Mouse (Mus musculus): ENCODE data around the gene Wrap73.

Wrap73 gene

DNA sequence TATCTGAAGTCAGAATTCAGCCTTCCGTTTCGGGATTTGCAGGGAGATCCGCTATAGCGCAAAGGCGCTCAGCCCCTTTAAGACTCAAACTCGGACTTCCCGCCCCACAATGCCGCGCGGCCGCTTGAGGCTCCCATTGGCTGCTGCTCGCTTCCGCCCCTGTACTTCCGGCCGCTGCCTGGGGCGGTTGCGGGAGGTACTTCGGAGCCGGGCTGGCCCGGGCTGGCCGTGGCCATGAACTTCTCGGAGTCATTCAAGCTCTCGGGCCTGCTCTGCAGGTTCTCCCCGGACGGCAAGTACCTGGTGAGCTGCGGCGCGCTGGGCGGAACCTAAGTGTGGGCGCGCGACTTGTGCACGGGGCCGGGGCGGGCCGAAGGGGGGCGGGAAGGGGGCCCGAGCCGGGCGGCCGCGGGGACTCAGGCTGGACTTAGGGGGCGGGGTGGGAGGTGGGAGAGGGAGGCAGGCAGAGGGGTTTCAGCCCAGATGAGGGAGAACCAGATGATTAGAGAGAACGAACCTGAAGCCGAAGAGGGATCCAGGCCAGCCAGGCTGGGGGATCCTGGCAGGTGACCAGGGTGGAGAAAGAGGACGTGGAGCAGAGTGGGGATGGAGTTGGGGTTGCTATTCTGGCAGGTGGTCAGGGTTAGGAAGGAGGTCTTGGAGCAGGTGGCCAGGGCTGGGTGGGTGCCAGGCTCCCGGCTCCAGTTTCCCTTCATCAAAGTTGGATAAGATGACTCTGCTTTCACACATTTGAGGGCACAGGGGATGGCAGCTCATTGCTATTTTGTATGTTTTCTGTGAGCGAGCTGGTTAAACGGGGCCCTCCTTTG lies at the start of gene Wrap73:
Gene Wrap73 (plus strand): TSS at position 162 of the 830 bp plus-strand sequence.
- peak; percentile 95 to 97 for DNase-seq

GRCm38 (mm10) chr4:154093210-154093609 lies 49.0 kb upstream of the Wrap73 start:
- peak; percentile 73 to 81 for DNase-seq

- DNase-seq: peak; percentile 56 to 57
These were observed 46.1 kb upstream of the Wrap73 start for GRCm38 (mm10) chr4:154096111-154096510.

DNA sequence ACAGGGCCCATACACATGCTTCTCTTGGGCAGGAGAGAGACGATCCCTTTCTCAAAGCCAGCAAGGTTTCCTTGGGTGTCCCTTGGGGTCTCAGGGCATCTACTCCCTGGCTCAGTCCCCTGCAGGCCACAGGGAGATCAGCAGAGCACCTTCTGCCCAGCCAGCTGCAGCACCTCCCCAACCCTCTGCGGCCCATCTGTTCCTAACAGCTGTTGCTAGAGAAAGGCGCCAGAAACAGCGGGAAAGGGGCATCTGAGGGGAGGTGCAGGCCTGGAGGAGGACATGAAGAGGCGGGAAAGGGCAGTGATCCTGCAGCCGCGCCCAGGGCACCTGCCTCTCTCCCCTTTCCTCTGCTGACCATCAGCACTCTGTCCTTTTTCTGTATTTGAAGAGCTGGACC lies 42.8 kb upstream of the Wrap73 start:
- DNase-seq: peak; percentile 78 to 87

DNA sequence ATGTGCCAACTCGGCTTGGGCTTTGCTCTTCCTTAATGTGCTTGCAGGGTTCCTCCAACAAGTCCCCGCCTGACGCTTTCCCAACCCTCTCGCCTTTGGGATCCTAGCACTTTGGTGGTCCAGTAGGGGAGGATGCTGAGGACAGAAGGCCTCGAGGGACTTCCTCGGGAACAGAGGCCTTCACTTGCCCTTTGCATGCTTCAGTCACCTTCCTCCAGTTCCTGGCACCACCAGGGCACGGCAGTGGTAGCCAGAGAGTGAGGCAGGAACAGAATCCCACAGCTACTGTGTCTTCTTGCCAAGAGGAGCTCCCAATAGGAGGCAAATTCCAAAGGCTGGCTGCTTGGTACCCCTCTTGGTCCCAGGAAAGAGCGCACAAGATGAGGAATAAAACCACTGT lies 38.8 kb upstream of the Wrap73 start:
- DNase-seq: peak; percentile 60 to 67

- no peak for DNase-seq
These were observed 38.3 kb upstream of the Wrap73 start for GRCm38 (mm10) chr4:154103912-154104311.

DNA sequence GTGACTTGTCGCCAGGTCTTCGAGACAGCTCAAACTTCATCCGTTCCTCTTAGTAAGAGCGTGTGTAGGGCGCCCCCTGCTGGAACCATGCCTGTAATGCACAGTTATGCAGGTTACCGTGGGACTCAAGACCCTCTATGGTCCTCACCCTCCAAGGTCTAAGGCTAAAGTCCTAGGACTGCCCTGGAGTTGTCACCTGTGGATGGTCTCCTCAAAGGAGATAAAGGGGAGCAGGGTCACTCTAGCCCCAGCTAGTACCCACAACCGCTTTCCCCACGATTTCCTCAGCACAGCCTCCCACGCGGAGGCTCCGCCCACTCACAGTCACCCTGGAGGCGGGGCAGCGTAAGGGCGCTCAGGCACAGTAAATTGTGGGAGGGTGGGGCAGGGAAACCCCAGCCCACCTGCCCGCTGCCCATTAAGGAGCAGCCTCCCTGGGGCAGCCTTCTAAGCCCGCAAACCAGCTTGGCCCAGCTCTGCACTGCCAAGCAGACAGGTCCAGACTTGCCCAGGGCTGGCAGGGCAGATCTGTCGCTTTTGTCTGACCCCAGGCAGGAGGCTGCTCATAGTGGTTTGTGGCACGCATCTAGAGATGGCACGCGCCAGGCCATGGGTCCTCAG lies 36.7 kb upstream of the Wrap73 start:
- DNase-seq: peak; percentile 88 to 92

GRCm38 (mm10) chr4:154106497-154107061 lies 35.6 kb upstream of the Wrap73 start:
- no peak for DNase-seq

- peak; percentile 95 to 97 for DNase-seq
These were observed 32.8 kb upstream of the Wrap73 start for GRCm38 (mm10) chr4:154109216-154109849.

GRCm38 (mm10) chr4:154109850-154110243 lies 32.3 kb upstream of the Wrap73 start:
- DNase-seq: no peak

GRCm38 (mm10) chr4:154116421-154116820 lies 25.8 kb upstream of the Wrap73 start:
- DNase-seq: peak; percentile 59 to 67

- DNase-seq: peak; percentile 85 to 86
These were observed 23.4 kb upstream of the Wrap73 start for GRCm38 (mm10) chr4:154118782-154119181.

- peak; percentile 66 to 67 for DNase-seq
These were observed 23.0 kb upstream of the Wrap73 start for GRCm38 (mm10) chr4:154119208-154119607.

GRCm38 (mm10) chr4:154121800-154122199 lies 20.4 kb upstream of the Wrap73 start:
- no peak for DNase-seq

DNA sequence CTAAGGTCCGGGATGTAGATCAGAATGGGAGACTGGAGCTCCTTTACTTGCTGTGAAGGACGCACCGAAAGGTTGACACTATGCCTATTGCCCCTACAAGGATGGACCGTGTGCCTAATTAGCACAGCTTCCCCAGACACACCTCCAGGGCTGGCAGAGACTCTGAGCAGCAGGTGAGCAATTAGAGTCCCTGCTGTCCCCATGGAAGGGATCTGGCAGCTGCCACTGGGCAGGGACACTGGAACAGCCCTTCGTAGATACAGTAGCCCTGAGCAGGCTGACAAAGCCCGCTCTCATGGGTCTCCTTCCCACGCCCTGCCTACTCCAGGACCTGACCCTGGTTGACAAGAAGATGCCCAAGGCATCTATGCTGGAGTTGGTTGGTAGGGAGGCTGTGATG lies 19.8 kb upstream of the Wrap73 start:
- peak; percentile 55 to 64 for DNase-seq

GRCm38 (mm10) chr4:154123553-154123952 lies 18.6 kb upstream of the Wrap73 start:
- DNase-seq: no peak

GRCm38 (mm10) chr4:154125202-154125601 lies 17.0 kb upstream of the Wrap73 start:
- no peak for DNase-seq

GRCm38 (mm10) chr4:154127273-154127672 lies 14.9 kb upstream of the Wrap73 start:
- no peak for DNase-seq

- no peak for DNase-seq
These were observed 12.2 kb upstream of the Wrap73 start for GRCm38 (mm10) chr4:154129950-154130349.

- no peak for DNase-seq
These were observed 10.3 kb upstream of the Wrap73 start for GRCm38 (mm10) chr4:154131894-154132293.

- DNase-seq: no peak
These were observed 7.4 kb upstream of the Wrap73 start for GRCm38 (mm10) chr4:154134803-154135202.

DNA sequence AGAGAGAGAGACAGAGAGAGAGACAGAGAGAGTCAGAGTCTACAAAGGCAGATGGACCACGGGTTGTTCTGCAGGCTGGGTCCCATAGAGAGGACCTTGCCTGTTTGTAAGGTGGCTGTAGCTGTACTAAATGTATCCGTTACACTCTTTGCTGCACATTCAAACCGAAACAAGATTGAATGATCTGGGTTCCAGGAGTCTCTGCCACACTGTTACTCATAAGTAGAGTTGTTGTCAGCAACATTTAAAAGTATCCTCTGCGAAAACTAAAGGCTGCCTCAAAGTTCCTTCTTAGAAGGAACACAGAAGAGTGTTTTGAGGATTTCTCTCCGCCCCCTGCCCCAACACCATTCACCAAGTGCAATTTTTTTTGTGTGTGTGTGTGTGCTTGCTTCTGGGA lies 5.0 kb upstream of the Wrap73 start:
- no peak for DNase-seq

- peak; percentile 76 to 82 for DNase-seq
These were observed 2.4 kb upstream of the Wrap73 start for GRCm38 (mm10) chr4:154139671-154140181.

DNA sequence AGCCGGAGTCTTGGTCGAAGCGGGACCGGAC lies 2.2 kb upstream of the Wrap73 start, which contains the start of gene Trp73:
Gene Trp73 (minus strand): TSS at position 27 of the 31 bp plus-strand sequence.
- DNase-seq: no peak
